Mouse (Mus musculus): Measurements from ENCODE around the gene Serpina3i. TPM values are rescaled to one million over a fixed set of nuclear protein-coding genes. Genes with fewer than 3 reads are reported as not detected.
A peak's percentile ranks its signal among the peaks of the same experiment; 100 is the strongest.
"Not testable (repeated sequence)": the region's sequence is repeated elsewhere in the genome, so short reads cannot be mapped to it uniquely, and the experiment has no call there.

Serpina3i gene
- total RNA-seq (2022), result 1 to 10 TPM; 1.2 to 2.3 (median 1.7) TPM

GRCm38 (mm10) chr12:104262863-104263262, at the start of gene Serpina3i:
Gene Serpina3i (plus strand): TSS chr12:104263122.
- DNase-seq (ENCODE audit: low spot score in 2 of 2), result no peak

DNA sequence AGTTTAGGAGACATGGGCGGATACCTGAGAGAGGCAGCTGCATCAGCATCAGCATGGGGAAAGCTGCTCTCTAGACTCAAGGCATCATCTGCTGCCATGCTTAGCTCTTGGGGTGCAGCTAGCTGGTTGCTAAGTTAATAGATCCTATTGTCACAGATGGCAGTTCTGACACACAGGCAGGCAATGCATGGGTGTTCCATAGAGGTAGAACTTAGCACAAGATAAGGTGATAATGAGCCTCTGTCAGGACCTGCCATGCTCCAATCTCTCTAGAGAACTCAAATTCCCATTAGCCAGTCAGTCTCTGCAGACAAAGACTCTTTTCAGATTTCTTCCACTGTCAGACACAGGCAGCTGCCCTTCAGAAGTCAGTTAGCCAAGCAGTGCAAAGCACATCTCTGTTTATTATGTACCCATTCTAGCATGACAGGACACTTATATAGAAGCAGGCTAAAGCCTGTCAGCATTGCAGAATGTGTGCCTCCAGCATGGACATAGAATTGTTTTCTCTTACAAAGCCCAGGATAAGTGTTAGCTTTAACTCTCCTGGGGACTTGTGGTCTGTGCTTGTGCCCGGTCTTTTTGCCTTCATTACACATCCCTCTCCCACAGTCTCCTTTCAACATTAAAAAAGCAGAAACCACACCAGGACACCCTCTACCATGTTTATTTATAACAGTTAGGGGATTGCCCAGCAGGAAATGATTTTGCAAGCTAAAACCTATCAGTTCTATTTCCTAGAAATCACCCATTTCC, 49.1 kb upstream of the Serpina3i start:
- DNase-seq (ENCODE audit: low spot score in 2 of 2), result peak; percentile 12 to 13

DNA sequence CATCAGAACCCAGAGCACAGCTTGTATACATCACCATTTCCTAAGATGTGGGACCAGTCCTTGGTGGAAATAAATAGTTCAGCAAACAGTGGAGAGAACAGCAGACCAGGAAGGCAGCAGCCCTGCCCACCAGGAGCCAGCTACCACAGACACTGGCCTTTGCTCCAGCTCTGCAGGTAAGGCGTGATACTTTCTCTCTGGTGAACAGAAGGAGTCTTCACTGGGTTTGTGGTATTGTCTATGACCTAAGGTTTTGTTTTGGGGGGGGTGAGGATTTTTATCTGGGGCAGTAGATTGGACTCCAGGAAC, 48.5 kb upstream of the Serpina3i start, which contains the start of gene Serpina3f:
TSS of gene Serpina3f (plus strand) at position 100 of the 309 bp plus-strand sequence.
- DNase-seq (ENCODE audit: low spot score in 2 of 2), result no peak

DNA sequence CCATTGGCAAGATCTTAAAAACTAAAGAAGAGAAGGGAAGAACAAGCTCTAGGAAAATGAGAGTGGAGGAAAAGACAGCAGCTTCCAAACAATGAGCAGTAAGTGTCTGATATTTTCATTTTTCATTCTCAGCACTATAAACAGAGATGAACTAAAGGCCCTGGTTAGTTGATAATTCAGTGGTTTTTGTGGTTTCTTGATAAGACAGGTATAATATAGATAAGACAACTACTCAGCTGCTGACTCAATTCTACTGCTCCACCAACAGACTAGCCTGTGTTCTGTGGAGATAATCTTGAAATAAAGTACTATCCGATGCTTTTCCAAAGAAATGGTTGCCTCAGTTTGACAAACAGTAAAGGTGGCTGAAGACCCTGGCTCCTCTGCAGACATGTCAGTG, 47.7 kb upstream of the Serpina3i start:
- DNase-seq (ENCODE audit: low spot score in 2 of 2), result no peak

GRCm38 (mm10) chr12:104221616-104222015, 41.3 kb upstream of the Serpina3i start:
- DNase-seq (ENCODE audit: low spot score in 2 of 2), result no peak

DNA sequence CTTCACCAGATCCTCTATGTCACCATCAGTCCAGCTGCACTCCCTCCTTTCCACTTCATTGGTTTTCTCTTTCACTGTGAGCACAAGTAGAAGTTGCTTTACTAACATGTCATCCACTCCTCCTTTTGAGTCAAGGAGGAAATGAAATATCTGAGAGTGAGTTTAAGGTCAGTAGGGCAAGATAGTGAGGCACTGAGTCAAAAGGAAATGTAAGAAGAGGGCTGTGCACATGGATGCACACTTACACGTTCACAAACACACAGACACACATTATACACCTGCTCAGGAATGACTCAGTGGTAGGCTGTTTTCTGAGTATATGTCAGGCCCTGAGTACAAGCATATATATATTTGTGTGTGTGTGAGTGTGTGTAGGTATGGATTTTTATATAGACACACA, 39.2 kb upstream of the Serpina3i start:
- no peak for DNase-seq (ENCODE audit: low spot score in 2 of 2)

- no peak for DNase-seq (ENCODE audit: low spot score in 2 of 2)
Observed at GRCm38 (mm10) chr12:104224598-104225300, 38.2 kb upstream of the Serpina3i start.

DNA sequence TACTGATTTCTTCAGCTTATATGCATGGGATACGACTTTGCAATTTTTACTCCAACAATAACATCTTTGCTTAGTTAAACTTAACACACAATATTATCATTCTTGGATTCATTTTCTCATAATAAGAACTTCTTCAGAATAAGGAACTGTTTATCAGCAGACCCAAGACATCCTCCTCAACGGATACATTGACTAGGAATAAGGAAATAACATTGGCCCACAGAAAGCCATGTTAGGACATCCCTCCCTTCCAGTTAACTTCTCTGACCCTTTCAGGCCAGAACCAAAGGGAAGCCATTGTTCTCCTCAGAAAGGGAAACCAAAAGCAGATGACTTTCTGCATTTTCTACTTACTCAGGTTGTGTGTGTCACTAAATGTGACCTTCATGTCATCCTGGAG, 32.2 kb upstream of the Serpina3i start:
- no peak for DNase-seq (ENCODE audit: low spot score in 2 of 2)

GRCm38 (mm10) chr12:104235915-104236314, 27.0 kb upstream of the Serpina3i start, which contains the start of gene Serpina3g:
Gene Serpina3g (plus strand): TSS chr12:104236245.
- no peak for DNase-seq (ENCODE audit: low spot score in 2 of 2)

DNA sequence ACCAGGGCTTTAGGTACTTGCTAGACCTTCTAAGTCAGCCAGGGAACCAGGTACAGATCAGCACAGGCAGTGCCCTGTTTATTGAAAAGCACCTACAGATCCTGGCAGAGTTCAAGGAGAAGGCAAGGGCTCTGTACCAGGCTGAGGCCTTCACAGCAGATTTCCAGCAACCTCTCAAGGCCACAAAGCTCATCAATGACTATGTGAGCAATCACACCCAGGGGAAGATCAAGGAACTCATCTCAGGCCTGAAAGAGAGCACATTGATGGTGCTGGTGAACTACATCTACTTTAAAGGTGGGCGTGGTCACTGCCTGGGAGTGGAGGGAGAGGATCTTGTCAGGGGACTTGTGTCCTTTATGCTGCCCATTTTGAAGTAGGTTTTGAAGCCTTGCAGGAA, 24.9 kb upstream of the Serpina3i start:
- DNase-seq (ENCODE audit: low spot score in 2 of 2), result not testable (repeated sequence)

- DNase-seq (ENCODE audit: low spot score in 2 of 2), result no peak
Observed at GRCm38 (mm10) chr12:104243307-104243706, 19.6 kb upstream of the Serpina3i start.

GRCm38 (mm10) chr12:104245092-104245491, 17.8 kb upstream of the Serpina3i start:
- DNase-seq (ENCODE audit: low spot score in 2 of 2), result peak; percentile 8 to 16

GRCm38 (mm10) chr12:104245595-104245994, 17.3 kb upstream of the Serpina3i start:
- DNase-seq (ENCODE audit: low spot score in 2 of 2), result peak; percentile 19 to 59

- no peak for DNase-seq (ENCODE audit: low spot score in 2 of 2)
Observed at GRCm38 (mm10) chr12:104247553-104248002, 15.3 kb upstream of the Serpina3i start.

- peak in 1 of 2 experiments; percentile 15 for DNase-seq (ENCODE audit: low spot score in 2 of 2)
Observed at GRCm38 (mm10) chr12:104248231-104248630, 14.7 kb upstream of the Serpina3i start.

GRCm38 (mm10) chr12:104261041-104261440, 1.9 kb upstream of the Serpina3i start:
- DNase-seq (ENCODE audit: low spot score in 2 of 2), result no peak

DNA sequence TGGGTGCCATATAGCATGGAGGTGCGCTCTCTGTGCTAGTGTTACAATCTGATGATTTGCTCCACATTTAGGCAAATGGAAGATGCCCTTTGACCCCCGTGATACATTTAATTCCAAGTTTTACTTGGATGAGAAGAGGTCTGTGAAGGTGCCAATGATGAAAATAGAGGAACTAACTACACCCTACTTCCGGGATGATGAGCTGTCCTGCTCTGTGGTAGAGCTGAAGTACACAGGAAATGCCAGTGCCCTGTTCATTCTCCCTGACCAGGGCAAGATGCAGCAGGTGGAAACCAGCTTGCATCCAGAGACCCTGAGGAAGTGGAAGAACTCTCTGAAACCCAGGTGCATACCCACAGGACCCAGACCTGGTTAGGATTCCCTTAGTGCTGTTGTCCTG, 3.5 kb downstream of the Serpina3i start:
- no peak for DNase-seq (ENCODE audit: low spot score in 2 of 2)

- DNase-seq (ENCODE audit: low spot score in 2 of 2), result no peak
Observed at GRCm38 (mm10) chr12:104278216-104279055, 15.5 kb downstream of the Serpina3i start.

GRCm38 (mm10) chr12:104279056-104279435, 16.1 kb downstream of the Serpina3i start:
- DNase-seq (ENCODE audit: low spot score in 2 of 2), result no peak

DNA sequence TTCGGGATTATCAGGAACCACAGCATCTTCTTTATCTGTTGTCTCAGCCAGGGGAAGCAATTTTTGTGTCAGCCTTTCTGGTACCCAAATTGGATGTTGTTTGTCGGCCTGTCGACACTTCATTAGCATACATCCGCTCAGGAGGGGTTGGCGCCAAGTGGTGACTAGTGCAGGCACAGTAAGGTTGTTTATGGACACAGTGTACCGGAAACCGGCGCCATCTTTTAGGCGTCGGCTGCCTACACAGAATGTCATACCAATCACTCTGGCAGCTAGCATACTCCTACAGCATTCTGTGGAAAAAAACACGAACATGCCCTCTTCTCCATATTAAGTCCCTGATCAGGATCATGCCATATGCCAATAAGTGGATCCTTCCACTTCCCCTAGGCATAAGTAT, 20.5 kb downstream of the Serpina3i start:
- peak in 1 of 2 experiments; percentile 19 for DNase-seq (ENCODE audit: low spot score in 2 of 2)

DNA sequence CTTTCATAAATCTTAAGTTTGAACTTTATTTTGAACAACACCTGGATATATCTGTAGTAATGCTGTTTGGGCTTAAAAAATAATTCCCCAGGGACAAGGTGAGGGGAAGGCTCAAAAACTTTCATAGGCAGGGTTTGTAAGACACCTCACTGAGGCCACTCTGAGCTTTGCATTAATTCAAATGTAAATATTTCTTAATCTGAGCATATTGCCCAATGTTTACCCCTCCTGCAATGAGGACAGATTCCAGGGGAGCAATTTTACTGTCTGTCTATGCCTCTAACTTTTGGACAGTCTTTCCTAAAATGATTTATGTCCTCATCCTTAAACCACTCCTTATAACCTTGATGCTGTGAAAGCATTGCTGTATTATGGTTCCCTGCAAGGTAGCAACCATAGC, 25.4 kb downstream of the Serpina3i start:
- no peak for DNase-seq (ENCODE audit: low spot score in 2 of 2)

GRCm38 (mm10) chr12:104289872-104290271, 26.9 kb downstream of the Serpina3i start:
- no peak for DNase-seq (ENCODE audit: low spot score in 2 of 2)

All from layer of hippocampus, adult 8-10 months (tissue).